Mouse (Mus musculus) gastrocnemius, adult 2 months (tissue): ENCODE measurements at regions not wholly inside any gene's neighbourhood (a gene's known extent, or its start where the extent isn't known, plus 50 kb on each side); places are given as distances from the start of the nearest gene placed in this dataset.
A peak's percentile ranks its signal among the peaks of the same experiment; 100 is the strongest.

ENCODE experiments used
- DNase-seq: peaks from one replicate; pipeline ENCODE4 v3.0.0; 2022
- H3K27ac ChIP-seq: fragments of 200-600 bp; 2 replicates; pipeline ENCODE4 v1.8.1; 2022; ENCODE audit warnings: mild to moderate bottlenecking
- H3K4me3 ChIP-seq: fragments of 200-600 bp; 2 replicates; pipeline ENCODE4 v1.8.1; 2022; ENCODE audit warnings: mild to moderate bottlenecking, moderate library complexity
- CTCF ChIP-seq: fragments of 200-600 bp; IDR thresholded peaks from 2 replicates; pipeline ENCODE4 v1.8.1; 2022; ENCODE audit warnings: antibody characterized with exemption, mild to moderate bottlenecking, moderate library complexity
- intact Hi-C: fragments of 180-260 bp; cut with DNase I; formaldehyde crosslinking; loops from one replicate; pipeline ENCODE4 v1.15.1; 2025

- DNase-seq, result no peak
- TF ChIP-seq CTCF, result no peak
- Histone ChIP-seq H3K27ac (no peak overlapping the region), H3K4me3 (no peak overlapping the region)
- intact Hi-C loops, result no loop called here
Observed at GRCm38 (mm10) chr4:66523886-66524245, 119.5 kb upstream of the Astn2 start.

GRCm38 (mm10) chr4:66523238-66523885 lies 119.0 kb upstream of the Astn2 start:
- intact Hi-C loops, result no loop called here
- Histone ChIP-seq H3K27ac (no peak overlapping the region), H3K4me3 (no peak overlapping the region)
- DNase-seq, result no peak
- peak; percentile 47 for TF ChIP-seq CTCF

GRCm38 (mm10) chr4:66522097-66522809 lies 117.8 kb upstream of the Astn2 start:
- intact Hi-C loops, result no loop called here
- no peak for TF ChIP-seq CTCF
- no peak overlapping the region for H3K4me3 ChIP-seq
- no peak overlapping the region for H3K27ac ChIP-seq
- DNase-seq, result no peak

- DNase-seq, result no peak
- intact Hi-C loops, result no loop called here
- Histone ChIP-seq H3K4me3 (no peak overlapping the region), H3K27ac (no peak overlapping the region)
- no peak for TF ChIP-seq CTCF
Observed at GRCm38 (mm10) chr4:66520796-66521195, 116.4 kb upstream of the Astn2 start.

- no peak for TF ChIP-seq CTCF
- intact Hi-C loops, result no loop called here
Observed at GRCm38 (mm10) chr4:66515815-66516214, 111.4 kb upstream of the Astn2 start.

GRCm38 (mm10) chr4:66483496-66483895 lies 79.1 kb upstream of the Astn2 start:
- intact Hi-C loops, result no loop called here
- TF ChIP-seq CTCF, result no peak
- DNase-seq, result no peak
- Histone ChIP-seq H3K4me3 (no peak overlapping the region), H3K27ac (no peak overlapping the region)

More at GRCm38 (mm10) chr4:66515815-66516214, 111.4 kb upstream of the Astn2 start:
- no peak for DNase-seq
- Histone ChIP-seq H3K27ac (no peak overlapping the region), H3K4me3 (no peak overlapping the region)

- intact Hi-C loops, result no loop called here
- no peak overlapping the region for H3K4me3 ChIP-seq
- TF ChIP-seq CTCF, result no peak
- peak overlapping the region; percentile 40 for H3K27ac ChIP-seq
- DNase-seq, result peak; percentile 61
Observed at GRCm38 (mm10) chr4:66482495-66483291, 78.3 kb upstream of the Astn2 start.

GRCm38 (mm10) chr4:66478601-66479217 lies 74.3 kb upstream of the Astn2 start:
- intact Hi-C loops, result no loop called here
- Histone ChIP-seq H3K27ac (no peak overlapping the region), H3K4me3 (no peak overlapping the region)
- TF ChIP-seq CTCF, result no peak
- DNase-seq, result no peak
